Mouse (Mus musculus) limb, embryonic 12.5 days (tissue): ENCODE results near the gene Havcr1. TPM values are rescaled to one million over a fixed set of nuclear protein-coding genes. Genes with fewer than 3 reads are reported as not detected.

Experiments used
- polyA plus RNA-seq: library from polyadenylated mRNA; unstranded; fragments of >200 nt; fragmentation: Nextera tagmentation; extraction: Ambion mirVana; gene quantifications from 2 replicates; pipeline ENCODE4 v1.2.1, GENCODE M21; 2016

Gene Havcr1
- polyA plus RNA-seq, 1 experiment from 2014 or later: not detected

Other genes with a start within 250 kb of the Havcr1 start
- not detected in 2 replicates for gene Gm12169, start 210.9 kb upstream of the Havcr1 start, polyA plus RNA-seq
- gene BC053393, start 163.5 kb upstream of the Havcr1 start, polyA plus RNA-seq: 0.16 TPM in 1 of 2 replicates, not detected in the other
- 0.18 TPM in 1 of 2 replicates, not detected in the other for gene Dppa1, start 105.8 kb upstream of the Havcr1 start, polyA plus RNA-seq
- gene Timd2, start 28.0 kb upstream of the Havcr1 start, polyA plus RNA-seq: not detected in 2 replicates
- 0.09 TPM in 1 of 2 replicates, not detected in the other for gene Timd4, start 75.7 kb downstream of the Havcr1 start, polyA plus RNA-seq